Mouse (Mus musculus) gastrocnemius, adult 2 months (tissue): ENCODE results near the gene Sf3b1. TPM values are rescaled to one million over a fixed set of nuclear protein-coding genes. Genes with fewer than 3 reads are reported as not detected.
A peak's percentile ranks its signal among the peaks of the same experiment; 100 is the strongest.

Experiments
- DNase-seq: peaks from one replicate; pipeline ENCODE4 v3.0.0; 2022
- H3K27ac ChIP-seq: fragments of 200-600 bp; 2 replicates; pipeline ENCODE4 v1.8.1; 2022; ENCODE audit warnings: mild to moderate bottlenecking
- H3K4me3 ChIP-seq: fragments of 200-600 bp; 2 replicates; pipeline ENCODE4 v1.8.1; 2022; ENCODE audit warnings: mild to moderate bottlenecking, moderate library complexity
- CTCF ChIP-seq: fragments of 200-600 bp; IDR thresholded peaks from 2 replicates; pipeline ENCODE4 v1.8.1; 2022; ENCODE audit warnings: antibody characterized with exemption, mild to moderate bottlenecking, moderate library complexity
- intact Hi-C: fragments of 180-260 bp; cut with DNase I; formaldehyde crosslinking; loops from one replicate; pipeline ENCODE4 v1.15.1; 2025
- total RNA-seq, 2 experiments: library from RNA; stranded (reverse); gene quantifications; 2 replicates each; pipeline ENCODE4 v1.2.3; 2021

Gene Sf3b1
- total RNA-seq, 2 experiments from 2014 or later = 53.6 to 56.3 TPM

GRCm38 (mm10) chr1:55051671-55052070, 24.4 kb upstream of the Sf3b1 start:
- DNase-seq = no peak
- intact Hi-C loops = loop anchor here (2.0 to 5.0 kb wide), 3 partner anchors 25 to 35 kb away; partner anchors contain the start of gene Sf3b1
- TF ChIP-seq CTCF = no peak
- Histone ChIP-seq H3K4me3 (peak overlapping the region; percentile 85), H3K27ac (peak overlapping the region; percentile 100)

GRCm38 (mm10) chr1:55048841-55049587, 21.7 kb upstream of the Sf3b1 start:
- intact Hi-C loops = no loop called here
- TF ChIP-seq CTCF = no peak
- DNase-seq = no peak
- Histone ChIP-seq H3K4me3 (no peak overlapping the region), H3K27ac (no peak overlapping the region)

GRCm38 (mm10) chr1:55043164-55043563, 15.9 kb upstream of the Sf3b1 start:
- no peak for DNase-seq
- intact Hi-C loops = no loop called here
- Histone ChIP-seq H3K27ac (no peak overlapping the region), H3K4me3 (no peak overlapping the region)
- no peak for TF ChIP-seq CTCF

- TF ChIP-seq CTCF = peak; percentile 7; the same call in 1 of the 2 replicates
- no peak for DNase-seq
- intact Hi-C loops = no loop called here
These were observed 15.0 kb upstream of the Sf3b1 start for GRCm38 (mm10) chr1:55042246-55042645.

GRCm38 (mm10) chr1:55041691-55042090, 14.4 kb upstream of the Sf3b1 start:
- DNase-seq = no peak
- no peak overlapping the region for H3K27ac ChIP-seq
- intact Hi-C loops = no loop called here
- no peak overlapping the region for H3K4me3 ChIP-seq
- no peak for TF ChIP-seq CTCF

More at GRCm38 (mm10) chr1:55042246-55042645, 15.0 kb upstream of the Sf3b1 start:
- Histone ChIP-seq H3K27ac (no peak overlapping the region), H3K4me3 (no peak overlapping the region)

GRCm38 (mm10) chr1:55039944-55040343, 12.7 kb upstream of the Sf3b1 start:
- no peak for TF ChIP-seq CTCF
- intact Hi-C loops = no loop called here
- no peak for DNase-seq
- Histone ChIP-seq H3K4me3 (no peak overlapping the region), H3K27ac (no peak overlapping the region)

- DNase-seq = no peak
- intact Hi-C loops = no loop called here
- no peak for TF ChIP-seq CTCF
- Histone ChIP-seq H3K27ac (no peak overlapping the region), H3K4me3 (no peak overlapping the region)
These were observed 3.9 kb upstream of the Sf3b1 start for GRCm38 (mm10) chr1:55031026-55031779.

GRCm38 (mm10) chr1:55029446-55029845, 2.2 kb upstream of the Sf3b1 start:
- intact Hi-C loops = no loop called here

GRCm38 (mm10) chr1:55028512-55029249, 1.4 kb upstream of the Sf3b1 start:
- no peak for DNase-seq
- intact Hi-C loops = no loop called here
- TF ChIP-seq CTCF = no peak
- peak overlapping the region; percentile 55 for H3K27ac ChIP-seq
- peak overlapping the region; percentile 53 for H3K4me3 ChIP-seq

More at GRCm38 (mm10) chr1:55029446-55029845, 2.2 kb upstream of the Sf3b1 start:
- DNase-seq = no peak
- Histone ChIP-seq H3K4me3 (peak overlapping the region; percentile 53; the same call in 1 of the 2 replicates), H3K27ac (peak overlapping the region; percentile 55; the same call in 1 of the 2 replicates)
- TF ChIP-seq CTCF = no peak

GRCm38 (mm10) chr1:55027966-55028365, 685 bp upstream of the Sf3b1 start:
- Histone ChIP-seq H3K27ac (peak overlapping the region; percentile 100), H3K4me3 (peak overlapping the region; percentile 77)
- intact Hi-C loops = loop anchor here (1.0 to 2.0 kb wide), 3 partner anchors 25 to 103 kb away; partner anchors contain the start of genes Coq10b and Mob4
- TF ChIP-seq CTCF = no peak
- no peak for DNase-seq

- intact Hi-C loops = loop anchor here (1.0 to 2.0 kb wide), 3 partner anchors 26 to 105 kb away; partner anchors contain the start of genes Coq10b and Mob4
- peak overlapping the region; percentile 77 for H3K4me3 ChIP-seq
- H3K27ac ChIP-seq = peak overlapping the region; percentile 100
- no peak for DNase-seq
- TF ChIP-seq CTCF = no peak
These were observed 633 bp downstream of the Sf3b1 start for GRCm38 (mm10) chr1:55026444-55027252.
